Mouse (Mus musculus) cortical plate, adult 2 months (tissue): ENCODE measurements at regions not wholly inside any gene's neighbourhood (a gene's known extent, or its start where the extent isn't known, plus 50 kb on each side); places are given as distances from the start of the nearest gene placed in this dataset.

Source experiments
- H3K27ac ChIP-seq: fragments of 200-500 bp; 2 replicates; pipeline ENCODE4 v1.5.1; 2012; ENCODE audit warnings: low read length, control low read depth, inconsistent platforms; ENCODE audit not compliant: insufficient read depth
- H3K4me1 ChIP-seq: fragments of 200-500 bp; 2 replicates; pipeline ENCODE4 v1.6.1; 2011; ENCODE audit warnings: low read length; ENCODE audit not compliant: control insufficient read depth, insufficient read depth
- H3K4me3 ChIP-seq: fragments of 200-500 bp; 2 replicates; pipeline ENCODE4 v1.5.1; 2011; ENCODE audit warnings: mild to moderate bottlenecking, low read length, control low read depth; ENCODE audit not compliant: insufficient read depth
- CTCF ChIP-seq: fragments of 200-500 bp; IDR thresholded peaks from 2 replicates; pipeline ENCODE4 v1.5.1; 2011; ENCODE audit warnings: mild to moderate bottlenecking, control low read depth, low read length; ENCODE audit not compliant: insufficient read depth; ENCODE audit errors: extremely low read depth
- POLR2A ChIP-seq: fragments of 200-500 bp; IDR thresholded peaks from 2 replicates; pipeline ENCODE4 v1.6.1; 2011; ENCODE audit warnings: mild to moderate bottlenecking, low read length, control low read depth; ENCODE audit not compliant: insufficient read depth; ENCODE audit errors: extremely low read depth

- H3K27ac ChIP-seq, result no peak overlapping the region
- no peak overlapping the region for H3K4me3 ChIP-seq
- no peaks in the 10 kb centered on the region for H3K4me1 ChIP-seq
- TF ChIP-seq CTCF, result no peak
- TF ChIP-seq POLR2A, result no peak
Measured at GRCm38 (mm10) chr15:27109130-27109529, 213.8 kb upstream of the Fbxl7 start.

GRCm38 (mm10) chr15:27129697-27130096, 234.3 kb upstream of the Fbxl7 start:
- no peak for TF ChIP-seq POLR2A
- no peak for TF ChIP-seq CTCF

GRCm38 (mm10) chr15:27132761-27133160, 237.4 kb upstream of the Fbxl7 start:
- Histone ChIP-seq H3K27ac (no peak overlapping the region), H3K4me1 (no peaks in the 10 kb centered on the region), H3K4me3 (no peak overlapping the region)
- TF ChIP-seq POLR2A, result no peak
- no peak for TF ChIP-seq CTCF

More at GRCm38 (mm10) chr15:27129697-27130096, 234.3 kb upstream of the Fbxl7 start:
- H3K4me1 ChIP-seq, result no peaks in the 10 kb centered on the region
- H3K27ac ChIP-seq, result no peak overlapping the region
- H3K4me3 ChIP-seq, result no peak overlapping the region

- no peak overlapping the region for H3K27ac ChIP-seq
- no peak overlapping the region for H3K4me3 ChIP-seq
- TF ChIP-seq POLR2A, result no peak
- no peak for TF ChIP-seq CTCF
- H3K4me1 ChIP-seq, result no peaks in the 10 kb centered on the region
Measured at GRCm38 (mm10) chr15:27137580-27137979, 242.2 kb upstream of the Fbxl7 start.

- Histone ChIP-seq H3K4me3 (no peak overlapping the region), H3K27ac (no peak overlapping the region), H3K4me1 (no peaks in the 10 kb centered on the region)
- TF ChIP-seq CTCF (no peak), POLR2A (no peak)
Measured at GRCm38 (mm10) chr15:27145860-27146259, 250.5 kb upstream of the Fbxl7 start.

GRCm38 (mm10) chr15:27160986-27161385, 265.6 kb upstream of the Fbxl7 start:
- Histone ChIP-seq H3K4me3 (no peak overlapping the region), H3K27ac (no peak overlapping the region), H3K4me1 (no peaks in the 10 kb centered on the region)
- no peak for TF ChIP-seq CTCF
- no peak for TF ChIP-seq POLR2A

GRCm38 (mm10) chr15:27167484-27167883, 272.1 kb upstream of the Fbxl7 start:
- H3K4me1 ChIP-seq, result no peaks in the 10 kb centered on the region
- no peak overlapping the region for H3K4me3 ChIP-seq
- TF ChIP-seq POLR2A, result no peak
- no peak for TF ChIP-seq CTCF
- no peak overlapping the region for H3K27ac ChIP-seq

- no peak overlapping the region for H3K27ac ChIP-seq
- no peaks in the 10 kb centered on the region for H3K4me1 ChIP-seq
- TF ChIP-seq CTCF, result no peak
- TF ChIP-seq POLR2A, result no peak
- H3K4me3 ChIP-seq, result no peak overlapping the region
Measured at GRCm38 (mm10) chr15:27169846-27170245, 274.5 kb upstream of the Fbxl7 start.

- no peak overlapping the region for H3K27ac ChIP-seq
- TF ChIP-seq CTCF, result no peak
- no peak for TF ChIP-seq POLR2A
- no peaks in the 10 kb centered on the region for H3K4me1 ChIP-seq
- H3K4me3 ChIP-seq, result no peak overlapping the region
Measured at GRCm38 (mm10) chr15:27173506-27173905, 278.1 kb upstream of the Fbxl7 start.

GRCm38 (mm10) chr15:27178084-27178935, 282.9 kb upstream of the Fbxl7 start:
- Histone ChIP-seq H3K4me1 (no peaks in the 10 kb centered on the region), H3K4me3 (no peak overlapping the region), H3K27ac (no peak overlapping the region)
- TF ChIP-seq POLR2A, result no peak
